Mouse (Mus musculus): ENCODE data around the gene Osbpl7. TPM values are rescaled to one million over a fixed set of nuclear protein-coding genes. Genes with fewer than 3 reads are reported as not detected.

Osbpl7 gene
- total and polyA plus RNA-seq, 3 experiments, result 7.4 to 24.4 (median 17.6) TPM

GRCm38 (mm10) chr11:97083401-97084140 is 33.1 kb downstream of the Osbpl7 start:
- peaks cover 14 to 19% of the 10 kb centered on the region in 2 experiments for H3K4me1 ChIP-seq (ENCODE audit: control insufficient read depth in 1 of 2, insufficient read depth in 2 of 2)
- no peak overlapping the region for H3K9ac ChIP-seq (ENCODE audit: insufficient read depth, low read depth)
- no peaks in the 10 kb centered on the region for H3K36me3 ChIP-seq (replicated peaks in 1 of 2; ENCODE audit: control insufficient read depth in 1 of 2, insufficient read depth in 1 of 2, low read length in 1 of 2)
- peak; percentile 38 for DNase-seq (ENCODE audit: extremely low read depth)
- H3K27ac ChIP-seq (ENCODE audit: insufficient read depth, low read depth), result no peak overlapping the region
- H3K4me2 ChIP-seq (ENCODE audit: insufficient read depth, low read depth, poor library complexity, severe bottlenecking), result peak overlapping the region; percentile 72
- peaks cover 29% of the 10 kb centered on the region for H3K9me3 ChIP-seq (replicated peaks; ENCODE audit: low read length)
- in situ Hi-C loops (cut with MboI; ENCODE audit: low pct_ligation_motif_present, low pct_unique_long_range_greater_than_20kb, low sequenced_read_pairs) (no loop called here), dilution Hi-C loops (cut with MboI; ENCODE audit: extremely low pct_ligation_motif_present, extremely low pct_unique_long_range_greater_than_20kb, low sequenced_read_pairs) (no loop called here)
- TF ChIP-seq MAX (IDR thresholded peaks at IDR 0.05; ENCODE audit: low read length), result peak; percentile 65; the same call in 1 of the 2 replicates
- no peak for TF ChIP-seq RCOR1 (conservative IDR thresholded peaks at IDR 0.05; ENCODE audit: low read depth, low read length)
- TF ChIP-seq RAD21 (IDR thresholded peaks at IDR 0.05; ENCODE audit: low read depth, low read length), result no peak
- peak; percentile 54; the same call in 1 of the 2 replicates for TF ChIP-seq SIN3A (IDR thresholded peaks at IDR 0.05; ENCODE audit: low read length)
- TF ChIP-seq JUND (conservative IDR thresholded peaks at IDR 0.05; ENCODE audit: low read depth, low read length), result no peak
- no peak for TF ChIP-seq ELF1 (IDR thresholded peaks at IDR 0.05; ENCODE audit: low read depth, low read length)
- TF ChIP-seq MXI1 (IDR thresholded peaks at IDR 0.05; ENCODE audit: low read depth, low read length), result peak; percentile 71
- peak; percentile 76 for TF ChIP-seq BHLHE40 (IDR thresholded peaks at IDR 0.05; ENCODE audit: low read depth, low read length)
- no peak for TF ChIP-seq CHD1 (IDR thresholded peaks at IDR 0.05; ENCODE audit: low read depth, low read length)
- 0 out of 2 replicates have a peak, but pooled peaks have one; percentile 24 for TF ChIP-seq MYC (IDR thresholded peaks at IDR 0.05; ENCODE audit: low read depth, low read length)
- no peak for TF ChIP-seq EP300 (IDR thresholded peaks at IDR 0.05; ENCODE audit: low read length)
- H3K4me3 ChIP-seq (replicated peaks in 1 of 3; ENCODE audit: low read depth in 2 of 3, low read length in 2 of 3, poor library complexity in 1 of 3), result peak overlapping the region in 1 of 3 experiments; percentile 5
- H3K27me3 ChIP-seq (replicated peaks), result peaks cover 13% of the 10 kb centered on the region
- no peaks in the 10 kb centered on the region for H3K79me2 ChIP-seq (replicated peaks; ENCODE audit: control insufficient read depth, extremely low read depth, insufficient read depth, poor library complexity, severe bottlenecking)

DNA sequence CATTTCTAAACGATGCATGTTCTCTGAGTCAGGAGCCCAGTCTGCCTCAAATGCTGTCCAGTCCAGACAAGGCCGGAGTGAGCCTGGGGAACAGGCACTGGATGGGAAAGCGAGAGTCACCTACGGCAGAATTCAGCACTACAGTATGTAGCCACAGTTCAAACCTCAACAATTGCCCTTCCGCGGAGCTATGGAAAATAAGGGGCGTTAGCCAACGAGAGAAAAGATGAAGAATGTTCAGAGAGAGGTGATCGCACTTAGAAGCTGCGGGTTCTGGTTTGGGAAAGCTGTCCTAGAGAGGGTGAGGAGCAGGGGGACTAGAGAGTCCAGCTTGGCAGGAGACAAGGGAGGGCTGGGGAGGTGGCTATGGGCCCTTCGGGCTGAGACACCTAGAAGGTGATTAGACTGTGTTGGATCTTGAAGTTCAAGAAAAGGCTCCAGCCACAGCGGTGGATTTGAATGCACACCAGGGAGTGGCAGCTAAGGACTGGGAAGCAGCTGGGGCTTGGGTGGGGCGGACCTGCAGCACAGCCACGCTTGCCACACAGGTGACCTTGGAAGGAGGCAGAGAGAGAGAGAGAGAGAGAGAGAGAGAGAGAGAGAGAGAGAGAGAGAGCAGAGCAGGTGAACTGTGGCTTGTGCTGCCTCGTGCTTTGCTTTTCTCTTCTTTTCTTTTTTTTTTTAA is 34.5 kb downstream of the Osbpl7 start:
- H3K27ac ChIP-seq (ENCODE audit: insufficient read depth, low read depth), result no peak overlapping the region
- H3K4me3 ChIP-seq (replicated peaks in 1 of 3; ENCODE audit: low read depth in 2 of 3, low read length in 2 of 3, poor library complexity in 1 of 3), result no peak overlapping the region
- in situ Hi-C loops (cut with MboI; ENCODE audit: low pct_ligation_motif_present, low pct_unique_long_range_greater_than_20kb, low sequenced_read_pairs) (no loop called here), dilution Hi-C loops (cut with MboI; ENCODE audit: extremely low pct_ligation_motif_present, extremely low pct_unique_long_range_greater_than_20kb, low sequenced_read_pairs) (no loop called here)
- H3K9me3 ChIP-seq (replicated peaks; ENCODE audit: low read length), result peaks cover 42% of the 10 kb centered on the region
- no peaks in the 10 kb centered on the region for H3K36me3 ChIP-seq (replicated peaks in 1 of 2; ENCODE audit: control insufficient read depth in 1 of 2, insufficient read depth in 1 of 2, low read length in 1 of 2)
- H3K9ac ChIP-seq (ENCODE audit: insufficient read depth, low read depth), result no peak overlapping the region
- peaks cover 14 to 19% of the 10 kb centered on the region in 2 experiments for H3K4me1 ChIP-seq (ENCODE audit: control insufficient read depth in 1 of 2, insufficient read depth in 2 of 2)
- TF ChIP-seq GABPA (IDR thresholded peaks at IDR 0.05; ENCODE audit: insufficient replicate concordance, low read depth, low read length) (no peak), CHD1 (IDR thresholded peaks at IDR 0.05; ENCODE audit: low read depth, low read length) (no peak), BHLHE40 (IDR thresholded peaks at IDR 0.05; ENCODE audit: low read depth, low read length) (no peak), USF2 (conservative IDR thresholded peaks at IDR 0.05; ENCODE audit: low read depth, low read length) (no peak), JUN (IDR thresholded peaks at IDR 0.05; ENCODE audit: insufficient read depth, low read depth, low read length) (no peak), ELF1 (IDR thresholded peaks at IDR 0.05; ENCODE audit: low read depth, low read length) (no peak), PAX5 (IDR thresholded peaks at IDR 0.05; ENCODE audit: low read length) (no peak), MXI1 (IDR thresholded peaks at IDR 0.05; ENCODE audit: low read depth, low read length) (no peak), E2F4 (IDR thresholded peaks at IDR 0.05; ENCODE audit: insufficient replicate concordance, low read depth, low read length) (no peak), JUND (conservative IDR thresholded peaks at IDR 0.05; ENCODE audit: low read depth, low read length) (no peak), CTCF (conservative IDR thresholded peaks at IDR 0.05 in 1 of 2, IDR thresholded peaks at IDR 0.05 in 1 of 2; ENCODE audit: low read depth in 2 of 2, low read length in 2 of 2) (no peak), MAX (IDR thresholded peaks at IDR 0.05; ENCODE audit: low read length) (no peak), POLR2A (IDR thresholded peaks at IDR 0.05; ENCODE audit: low read depth, low read length) (no peak), NRF1 (IDR thresholded peaks at IDR 0.05; ENCODE audit: low read depth, low read length) (no peak), POLR2AphosphoS2 (IDR thresholded peaks at IDR 0.05; ENCODE audit: low read depth, low read length) (no peak), KAT2A (IDR thresholded peaks at IDR 0.05; ENCODE audit: insufficient replicate concordance, low read length) (no peak), NELFE (IDR thresholded peaks at IDR 0.05; ENCODE audit: low read depth, low read length) (no peak), RCOR1 (conservative IDR thresholded peaks at IDR 0.05; ENCODE audit: low read depth, low read length) (no peak), SIN3A (IDR thresholded peaks at IDR 0.05; ENCODE audit: low read length) (no peak)
- H3K27me3 ChIP-seq (replicated peaks), result peaks cover 13% of the 10 kb centered on the region
- no peaks in the 10 kb centered on the region for H3K79me2 ChIP-seq (replicated peaks; ENCODE audit: control insufficient read depth, extremely low read depth, insufficient read depth, poor library complexity, severe bottlenecking)
- no peak overlapping the region for H3K4me2 ChIP-seq (ENCODE audit: insufficient read depth, low read depth, poor library complexity, severe bottlenecking)
- no peak for DNase-seq (ENCODE audit: extremely low read depth)

All from CH12.LX (cell line).